Mouse (Mus musculus): ENCODE measurements around the gene Mpl.

Mpl gene

GRCm38 (mm10) chr4:118427768-118428451 is 29.4 kb downstream of the Mpl start, which contains the start of gene Elovl1:
Elovl1 (plus strand) TSS chr4:118428093.
- peak; percentile 53 to 54 for DNase-seq (ENCODE audit: low spot score in 2 of 2)

- no peak for DNase-seq (ENCODE audit: low spot score in 2 of 2)
These were observed 29.9 kb downstream of the Mpl start for GRCm38 (mm10) chr4:118427415-118427767.

DNA sequence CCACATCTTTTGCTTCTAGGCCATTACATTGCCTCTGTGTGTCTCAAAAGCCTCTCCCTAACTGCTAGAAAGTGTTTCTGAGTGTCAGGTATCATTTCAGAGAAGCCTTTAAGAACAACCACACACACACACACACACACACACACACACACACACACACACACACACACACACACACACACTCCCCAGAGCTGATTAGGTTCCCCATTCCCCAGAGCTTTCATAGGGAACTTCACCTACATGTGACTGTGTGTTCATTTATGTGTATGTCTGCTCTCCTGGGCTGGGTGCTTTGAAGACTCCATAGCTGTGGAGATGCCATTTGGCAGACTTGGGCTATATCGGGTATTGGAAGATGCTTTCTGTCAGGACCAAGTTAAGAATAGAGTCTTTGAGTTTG is 31.9 kb downstream of the Mpl start:
- DNase-seq (ENCODE audit: low spot score in 2 of 2), result no peak

DNA sequence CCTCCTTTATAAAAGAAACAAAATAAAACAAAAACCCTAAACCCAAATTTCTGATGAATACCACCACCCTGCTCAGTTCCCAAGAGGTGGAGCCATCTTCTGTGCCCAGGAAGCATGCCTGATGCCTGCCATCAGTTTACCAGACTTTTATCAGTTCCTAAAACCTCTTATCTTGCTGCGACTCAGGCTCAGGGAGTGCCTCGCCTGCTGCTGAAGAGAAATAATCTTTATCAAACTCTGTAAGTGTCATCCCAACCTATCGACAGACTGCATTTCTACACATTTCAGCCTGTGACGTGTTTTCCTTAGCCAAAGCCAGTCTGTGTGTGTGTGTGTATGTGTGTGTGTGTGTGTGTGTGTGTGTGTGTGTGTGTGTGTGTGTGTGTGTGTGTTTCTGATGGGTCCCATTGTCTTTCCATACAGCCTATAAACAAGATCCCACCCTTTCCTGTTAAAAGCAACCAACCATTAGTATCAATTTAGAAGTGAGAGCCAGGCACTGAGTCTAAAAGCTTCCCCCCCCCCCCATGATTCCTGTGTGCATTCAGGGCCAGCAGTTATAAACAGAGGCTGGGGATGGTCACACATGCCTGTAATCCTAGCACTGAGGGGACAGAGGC is 32.7 kb downstream of the Mpl start:
- DNase-seq (ENCODE audit: low spot score in 2 of 2), result no peak

GRCm38 (mm10) chr4:118421384-118421783 is 35.9 kb downstream of the Mpl start:
- DNase-seq (ENCODE audit: low spot score in 2 of 2), result no peak

DNA sequence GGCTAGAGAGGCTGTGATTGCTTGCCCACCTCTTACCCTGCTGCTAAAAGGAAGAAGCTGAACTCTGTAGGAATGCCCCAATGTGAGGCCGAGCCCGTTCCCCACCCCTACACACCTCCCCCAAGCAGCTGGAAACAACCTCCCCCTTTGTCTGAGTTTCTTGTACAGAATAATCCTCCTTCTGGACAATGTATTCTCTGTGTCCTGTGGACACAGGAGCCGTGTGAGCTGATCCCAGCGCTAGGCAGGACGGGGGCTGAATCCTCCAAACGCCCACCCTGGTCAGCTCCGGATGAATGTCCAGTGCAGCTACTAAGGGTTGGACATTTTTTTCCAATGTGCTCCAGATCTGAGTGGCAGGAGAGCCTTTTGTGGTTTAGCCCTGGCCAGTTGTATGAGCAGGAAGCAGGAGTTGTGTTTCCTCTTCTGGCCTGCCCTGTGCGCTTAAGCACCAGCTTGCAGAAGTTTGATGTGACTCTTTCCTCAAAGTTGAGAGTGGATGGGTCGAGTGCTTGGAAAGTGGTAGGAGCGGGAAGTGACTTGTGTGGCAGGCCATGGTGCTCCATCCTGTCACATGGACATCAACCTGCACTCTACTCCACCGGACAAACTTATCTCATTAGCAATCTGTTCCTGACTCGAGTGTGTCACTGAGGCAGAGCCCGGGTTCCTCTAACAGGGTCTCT is 40.1 kb downstream of the Mpl start:
- DNase-seq (ENCODE audit: low spot score in 2 of 2), result no peak

DNA sequence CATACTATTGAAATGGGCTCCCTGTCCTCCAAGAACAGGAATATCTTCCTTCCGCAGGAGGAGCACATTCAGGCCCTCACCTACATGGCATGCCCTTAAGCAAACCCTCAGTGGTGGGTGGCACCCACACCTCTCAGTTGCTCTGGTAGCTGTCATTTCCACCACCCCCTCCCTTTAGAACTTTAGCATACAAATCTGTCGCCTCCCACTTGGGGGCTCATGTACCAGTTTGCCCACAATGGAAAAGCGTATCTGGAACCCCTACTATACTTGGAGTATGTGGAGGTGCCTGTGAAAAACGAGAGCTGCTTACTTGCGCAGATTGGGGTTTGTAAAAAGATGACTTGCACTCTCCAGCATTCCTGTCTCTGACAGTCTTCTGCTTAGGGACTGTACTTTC is 41.0 kb downstream of the Mpl start:
- DNase-seq (ENCODE audit: low spot score in 2 of 2), result peak in 1 of 2 experiments; percentile 51

DNA sequence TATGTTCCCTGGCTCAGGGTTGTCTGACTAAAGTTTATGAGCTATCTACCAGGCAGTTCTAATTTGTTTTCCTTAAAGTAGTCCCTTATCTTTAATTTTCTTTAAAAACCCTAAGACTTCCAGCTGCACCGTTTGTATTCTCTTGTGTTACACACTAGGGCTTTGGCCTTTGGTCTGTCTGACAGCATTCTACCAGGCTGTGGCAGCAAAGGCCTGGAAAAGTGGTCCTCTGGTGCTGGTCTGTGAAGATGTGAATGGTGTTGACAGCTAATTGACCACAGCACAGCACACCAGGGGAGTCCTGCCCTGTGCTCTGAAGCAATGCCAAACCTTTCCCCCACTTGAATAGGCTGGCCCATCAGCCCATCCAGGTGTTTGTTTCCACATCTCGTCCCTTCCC is 41.5 kb downstream of the Mpl start:
- no peak for DNase-seq (ENCODE audit: low spot score in 2 of 2)

GRCm38 (mm10) chr4:118413553-118413952 is 43.8 kb downstream of the Mpl start:
- no peak for DNase-seq (ENCODE audit: low spot score in 2 of 2)

DNA sequence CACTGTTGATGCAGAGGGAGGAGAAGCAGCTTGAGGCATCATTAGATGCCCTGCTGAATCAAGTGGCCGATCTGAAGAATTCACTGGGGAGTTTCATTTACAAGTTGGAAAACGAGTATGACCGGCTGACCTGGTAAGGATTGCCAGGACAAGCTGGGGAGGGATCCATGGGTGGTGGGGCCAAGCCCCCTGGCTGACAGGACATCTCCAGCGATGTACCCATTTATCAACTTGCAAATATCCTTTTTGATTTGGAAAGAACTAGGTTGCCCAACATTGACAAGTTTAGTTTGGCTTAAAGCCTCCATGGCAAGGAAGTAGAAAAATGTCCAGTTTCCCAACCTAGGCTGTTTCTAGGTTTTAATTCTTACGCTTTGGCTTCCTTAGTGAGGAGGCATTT is 46.4 kb downstream of the Mpl start:
- DNase-seq (ENCODE audit: low spot score in 2 of 2), result no peak

DNA sequence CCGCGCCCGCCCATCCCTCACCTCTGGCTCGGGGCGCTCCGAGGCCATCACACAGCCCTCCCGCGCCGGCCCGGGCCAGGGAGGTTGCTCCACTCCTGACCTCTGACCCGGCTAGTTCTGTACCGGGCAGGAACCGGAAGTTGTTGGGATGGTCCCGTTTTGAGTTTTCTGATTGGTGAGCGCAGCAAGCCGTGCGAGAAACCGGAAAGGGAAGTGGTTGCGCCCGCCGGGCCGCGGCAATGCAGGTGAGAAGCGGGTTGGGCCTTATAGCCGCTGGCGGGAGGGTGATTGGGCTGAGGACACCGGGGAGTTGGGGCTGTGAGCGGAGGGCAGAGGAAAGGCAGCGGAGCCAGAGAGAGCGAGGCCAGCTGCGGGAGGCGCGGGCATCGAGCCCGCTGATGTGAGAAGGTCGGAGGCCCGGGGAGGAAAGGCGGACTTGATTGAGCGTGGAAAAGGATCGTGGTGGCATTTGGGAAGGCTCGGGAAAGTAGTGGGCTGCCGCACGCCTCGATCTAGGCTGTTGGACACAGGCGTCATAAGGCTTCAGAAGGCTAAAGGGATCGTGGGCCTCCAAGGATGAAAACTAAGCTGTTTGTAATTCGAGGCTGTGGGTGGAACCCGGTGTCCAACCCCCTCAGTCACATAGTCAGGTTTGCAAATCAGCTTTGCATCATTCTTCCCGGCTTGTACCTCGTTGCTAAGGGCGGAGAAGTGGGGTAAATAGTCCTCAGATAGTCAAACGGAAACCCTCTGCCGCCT is 48.0 kb downstream of the Mpl start, which contains the start of the genes Szt2 and Med8:
Szt2 (minus strand) TSS at position 132 of the 759 bp plus-strand sequence.
Med8 (plus strand) TSS at position 196 of the 759 bp plus-strand sequence.
- DNase-seq (ENCODE audit: low spot score in 2 of 2), result peak; percentile 87 to 89

DNA sequence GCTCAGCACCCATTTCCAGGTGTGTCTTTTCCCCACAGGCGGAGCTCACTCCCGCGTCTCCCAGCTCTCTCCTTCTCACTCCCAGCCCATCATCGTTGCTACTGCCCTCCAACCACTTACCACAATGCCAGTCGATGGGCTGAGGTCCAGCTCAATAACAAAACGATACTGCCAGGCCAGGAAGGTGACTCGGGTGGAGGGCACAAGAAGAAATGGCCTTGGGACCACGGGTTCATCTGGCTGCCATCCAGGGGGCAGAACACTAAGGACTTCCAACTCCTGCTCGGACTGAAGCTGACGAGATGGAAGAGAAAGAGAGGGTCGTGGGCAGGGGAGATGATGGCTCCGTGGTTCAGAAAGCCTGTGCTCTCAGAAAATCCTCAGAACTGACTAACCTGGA is 54.6 kb downstream of the Mpl start:
- DNase-seq (ENCODE audit: low spot score in 2 of 2), result no peak

DNA sequence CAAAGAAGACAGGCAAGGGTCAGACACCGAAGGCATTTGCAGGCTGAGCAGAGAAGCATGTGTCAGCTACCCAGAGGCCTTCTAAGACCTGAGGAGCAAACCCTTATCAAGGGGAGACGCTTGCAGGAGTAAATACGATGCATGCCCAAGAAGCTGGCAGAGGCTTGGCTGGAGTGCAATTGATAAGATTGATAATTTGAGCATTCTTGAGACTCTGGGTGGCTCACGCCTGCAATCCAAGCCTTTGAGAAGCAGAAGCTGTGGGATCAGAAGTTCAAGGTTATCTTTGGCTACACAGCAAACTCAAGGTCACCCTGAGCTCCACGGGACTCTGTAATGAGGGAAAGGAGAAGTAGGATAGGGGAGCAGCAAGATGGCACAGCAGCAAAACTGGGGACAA is 55.4 kb downstream of the Mpl start:
- no peak for DNase-seq (ENCODE audit: low spot score in 2 of 2)

- DNase-seq (ENCODE audit: low spot score in 2 of 2), result no peak
These were observed 55.9 kb downstream of the Mpl start for GRCm38 (mm10) chr4:118401421-118401820.

DNA sequence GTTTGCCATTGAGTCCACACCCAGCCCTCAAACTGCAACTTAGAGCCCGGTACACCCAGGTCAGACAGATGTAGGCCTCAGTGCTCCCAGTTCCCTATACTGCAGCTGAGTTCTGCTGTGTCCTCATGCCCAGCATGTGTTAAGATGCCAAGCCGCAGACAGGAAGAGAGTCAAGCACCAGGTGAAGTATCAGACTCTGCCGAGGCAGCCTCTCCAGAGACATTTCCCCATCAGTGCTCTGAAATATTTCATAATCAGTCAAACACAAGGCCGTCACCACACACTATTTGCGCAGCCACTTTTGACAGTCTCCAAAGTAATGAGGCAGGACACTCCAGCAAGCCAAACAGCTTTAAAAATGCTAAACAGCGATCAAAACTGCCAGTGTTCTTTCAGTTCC is 58.9 kb downstream of the Mpl start:
- no peak for DNase-seq (ENCODE audit: low spot score in 2 of 2)

- DNase-seq (ENCODE audit: low spot score in 2 of 2), result no peak
These were observed 60.9 kb downstream of the Mpl start for GRCm38 (mm10) chr4:118396433-118396832.

DNA sequence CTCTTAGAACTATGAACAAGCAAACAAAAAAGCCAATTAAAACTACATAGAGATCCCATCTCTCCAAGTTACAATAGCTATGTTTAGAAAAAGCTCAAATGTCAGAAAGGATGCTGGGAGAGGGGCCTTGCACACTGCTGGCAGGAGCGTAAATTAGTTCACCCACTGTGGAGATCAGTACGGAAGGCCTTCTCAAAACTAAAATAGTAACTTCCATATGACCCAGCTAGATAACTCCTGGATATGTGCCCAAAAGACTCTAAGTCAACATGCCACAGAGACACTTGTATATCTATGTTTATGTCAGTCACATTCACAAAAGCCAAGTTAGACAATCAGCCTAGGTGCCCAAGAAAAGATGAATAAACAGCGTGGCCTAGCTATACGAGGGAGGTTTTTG is 62.0 kb downstream of the Mpl start:
- no peak for DNase-seq (ENCODE audit: low spot score in 2 of 2)

DNA sequence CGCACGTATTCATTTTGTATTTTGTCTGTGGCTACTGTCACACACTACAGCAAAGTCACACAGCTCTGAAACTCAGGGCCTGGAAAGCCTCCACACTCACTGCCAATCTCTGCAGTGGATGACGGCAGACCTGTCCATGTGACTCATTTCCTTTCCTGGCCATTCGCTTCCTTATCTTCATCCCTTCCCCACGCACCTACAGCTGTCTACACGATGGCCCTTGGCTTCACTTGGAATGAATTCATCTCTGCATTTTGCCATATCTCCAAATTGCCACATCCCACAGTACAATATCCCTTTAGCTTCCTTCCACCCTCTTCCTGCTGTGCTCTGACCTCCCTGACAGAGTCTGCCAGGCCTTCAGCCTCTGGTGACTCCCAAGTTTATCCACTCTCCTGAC is 62.8 kb downstream of the Mpl start:
- DNase-seq (ENCODE audit: low spot score in 2 of 2), result no peak

Data from right cerebral cortex, postnatal 36 days (tissue).